Mouse (Mus musculus) limb, embryonic 14.5 days (tissue): ENCODE data around the gene Npff. TPM values are rescaled to one million over a fixed set of nuclear protein-coding genes. Genes with fewer than 3 reads are reported as not detected.

ENCODE experiments used
- ATAC-seq: fragments of 200-750 bp; cut with Nextera tagmentation; 2 replicates; pipeline ENCODE4 v1.8.0; 2017; ENCODE audit warnings: low read depth, moderate number of reproducible peaks, moderate TSS enrichment; ENCODE audit not compliant: low FRiP score
- DNase-seq: peaks from one replicate; pipeline ENCODE4 v3.0.0-alpha.2; 2015; ENCODE audit warnings: low spot score
- H3K27ac ChIP-seq: fragments of 300-500 bp; sonication (generic); replicated peaks from 2 replicates; pipeline ENCODE4 v1.5.1; 2014; ENCODE audit warnings: low read depth, mild to moderate bottlenecking, low read length, moderate library complexity, mixed read lengths
- H3K27me3 ChIP-seq: fragments of 300-500 bp; sonication (generic); 2 replicates; pipeline ENCODE4 v1.6.1; 2014; ENCODE audit warnings: low read length, mixed read lengths; ENCODE audit not compliant: control insufficient read depth, insufficient read depth
- H3K36me3 ChIP-seq: fragments of 300-500 bp; sonication (generic); 2 replicates; pipeline ENCODE4 v1.6.1; 2014; ENCODE audit warnings: mild to moderate bottlenecking, low read length, moderate library complexity, mixed read lengths; ENCODE audit not compliant: control insufficient read depth, insufficient read depth
- H3K4me1 ChIP-seq: fragments of 300-500 bp; sonication (generic); 2 replicates; pipeline ENCODE4 v1.6.1; 2014; ENCODE audit warnings: antibody characterized with exemption, low read length, mixed read lengths; ENCODE audit not compliant: control insufficient read depth, insufficient read depth
- H3K4me2 ChIP-seq: fragments of 300-500 bp; sonication (generic); replicated peaks from 2 replicates; pipeline ENCODE4 v1.6.1; 2014; ENCODE audit warnings: low read depth, mild to moderate bottlenecking, low read length, moderate library complexity; ENCODE audit not compliant: severe bottlenecking
- H3K4me3 ChIP-seq: fragments of 300-500 bp; sonication (generic); replicated peaks from 2 replicates; pipeline ENCODE4 v1.5.1; 2014; ENCODE audit warnings: low read length
- H3K9ac ChIP-seq: fragments of 300-500 bp; sonication (generic); 2 replicates; pipeline ENCODE4 v1.6.1; 2014; ENCODE audit warnings: mild to moderate bottlenecking, low read depth, low read length, moderate library complexity; ENCODE audit not compliant: severe bottlenecking
- H3K9me3 ChIP-seq: fragments of 300-500 bp; sonication (generic); 2 replicates; pipeline ENCODE4 v1.6.1; 2016; ENCODE audit warnings: low read length; ENCODE audit not compliant: control insufficient read depth
- POLR2A ChIP-seq: fragments of 200-500 bp; IDR thresholded peaks from 2 replicates; pipeline ENCODE4 v1.8.0; 2012; ENCODE audit warnings: inconsistent platforms, mild to moderate bottlenecking, moderate library complexity, borderline replicate concordance; ENCODE audit not compliant: insufficient read depth, insufficient read length; ENCODE audit errors: extremely low read depth
- WGBS: fragments of 180-500 bp; shearing (Covaris S2); extraction: QIAGEN DNeasy Blood & Tissue Kit; methylation state at CpG from one replicate; pipeline ENCODE4 v1.1.7; 2014; 5-methylcytosine and 5-hydroxymethylcytosine counted together
- polyA plus RNA-seq, 2 experiments: library from polyadenylated mRNA; depleted of rRNA in 1 of 2; stranded (reverse) in 1 of 2; unstranded in 1 of 2; fragments of >200 nt; fragmentation: Nextera tagmentation in 1 of 2; extraction: Ambion mirVana in 1 of 2; gene quantifications; 2 replicates each; pipeline versions ENCODE4 v1.2.1 to v1.2.3; 2012 to 2014

The Npff gene
- polyA plus RNA-seq, 2 experiments, result 2.5 to 13.7 TPM

GRCm38 (mm10) chr15:102512471-102512870 lies 12.3 kb downstream of the Npff start:
- Histone ChIP-seq H3K9me3 (no peaks in the 10 kb centered on the region), H3K36me3 (peaks cover 7% of the 10 kb centered on the region; the same call in 1 of the 2 replicates), H3K4me1 (peaks cover 34% of the 10 kb centered on the region), H3K4me2 (no peak overlapping the region), H3K9ac (no peak overlapping the region), H3K4me3 (no peak overlapping the region), H3K27ac (no peak overlapping the region), H3K27me3 (no peaks in the 10 kb centered on the region)
- DNase-seq, result no peak
- no peak for ATAC-seq
- TF ChIP-seq POLR2A, result no peak

GRCm38 (mm10) chr15:102512010-102512409 lies 12.7 kb downstream of the Npff start:
- Histone ChIP-seq H3K9ac (0 out of 2 replicates have a peak overlapping the region, but pooled peaks have one; percentile 25), H3K36me3 (peaks cover 7% of the 10 kb centered on the region; the same call in 1 of the 2 replicates), H3K4me2 (no peak overlapping the region), H3K27ac (no peak overlapping the region), H3K4me1 (peaks cover 34% of the 10 kb centered on the region), H3K9me3 (no peaks in the 10 kb centered on the region), H3K27me3 (no peaks in the 10 kb centered on the region), H3K4me3 (no peak overlapping the region)
- ATAC-seq, result no peak
- no peak for TF ChIP-seq POLR2A
- 24% methylated on average over 5 of the region's 5 CpGs for WGBS
- DNase-seq, result no peak

- WGBS, result 5% methylated on average over 6 of the region's 6 CpGs
- Histone ChIP-seq H3K4me1 (peaks cover 34% of the 10 kb centered on the region), H3K4me2 (peak overlapping the region; percentile 74), H3K9ac (no peak overlapping the region; the same call in 1 of the 2 replicates), H3K27ac (peak overlapping the region; percentile 89; the same call in 1 of the 2 replicates), H3K27me3 (no peaks in the 10 kb centered on the region), H3K9me3 (no peaks in the 10 kb centered on the region), H3K36me3 (peaks cover 12% of the 10 kb centered on the region), H3K4me3 (peak overlapping the region; percentile 66; the same call in 1 of the 2 replicates)
- TF ChIP-seq POLR2A, result no peak
- DNase-seq (no peak), ATAC-seq (no peak)
Observed at GRCm38 (mm10) chr15:102511285-102511833, 13.4 kb downstream of the Npff start.

GRCm38 (mm10) chr15:102510590-102511284 lies 14.0 kb downstream of the Npff start:
- peaks cover 12% of the 10 kb centered on the region for H3K36me3 ChIP-seq
- 1% methylated on average over 33 of the region's 34 CpGs for WGBS
- peak overlapping the region; percentile 66 for H3K4me3 ChIP-seq
- H3K4me1 ChIP-seq, result peaks cover 28% of the 10 kb centered on the region
- peak overlapping the region; percentile 89 for H3K27ac ChIP-seq
- H3K9me3 ChIP-seq, result no peaks in the 10 kb centered on the region
- H3K9ac ChIP-seq, result peak overlapping the region; percentile 69
- DNase-seq (peak; percentile 94), ATAC-seq (peak; percentile 96)
- H3K27me3 ChIP-seq, result no peaks in the 10 kb centered on the region
- 0 out of 2 replicates have a peak, but pooled peaks have one; percentile 29 for TF ChIP-seq POLR2A
- peak overlapping the region; percentile 74 for H3K4me2 ChIP-seq

GRCm38 (mm10) chr15:102510110-102510509 lies 14.6 kb downstream of the Npff start:
- Histone ChIP-seq H3K4me1 (peaks cover 22% of the 10 kb centered on the region), H3K9ac (peak overlapping the region; percentile 69), H3K27me3 (no peaks in the 10 kb centered on the region), H3K36me3 (peaks cover 13% of the 10 kb centered on the region), H3K27ac (peak overlapping the region; percentile 89), H3K9me3 (no peaks in the 10 kb centered on the region), H3K4me2 (peak overlapping the region; percentile 74), H3K4me3 (peak overlapping the region; percentile 66)
- no peak for TF ChIP-seq POLR2A
- ATAC-seq (peak; percentile 45; the same call in 1 of the 2 replicates), DNase-seq (no peak)
- 9% methylated on average over 9 of the region's 9 CpGs for WGBS
